ENCODE assay signal across 8 mouse cellular contexts in the genomic region with DNA sequence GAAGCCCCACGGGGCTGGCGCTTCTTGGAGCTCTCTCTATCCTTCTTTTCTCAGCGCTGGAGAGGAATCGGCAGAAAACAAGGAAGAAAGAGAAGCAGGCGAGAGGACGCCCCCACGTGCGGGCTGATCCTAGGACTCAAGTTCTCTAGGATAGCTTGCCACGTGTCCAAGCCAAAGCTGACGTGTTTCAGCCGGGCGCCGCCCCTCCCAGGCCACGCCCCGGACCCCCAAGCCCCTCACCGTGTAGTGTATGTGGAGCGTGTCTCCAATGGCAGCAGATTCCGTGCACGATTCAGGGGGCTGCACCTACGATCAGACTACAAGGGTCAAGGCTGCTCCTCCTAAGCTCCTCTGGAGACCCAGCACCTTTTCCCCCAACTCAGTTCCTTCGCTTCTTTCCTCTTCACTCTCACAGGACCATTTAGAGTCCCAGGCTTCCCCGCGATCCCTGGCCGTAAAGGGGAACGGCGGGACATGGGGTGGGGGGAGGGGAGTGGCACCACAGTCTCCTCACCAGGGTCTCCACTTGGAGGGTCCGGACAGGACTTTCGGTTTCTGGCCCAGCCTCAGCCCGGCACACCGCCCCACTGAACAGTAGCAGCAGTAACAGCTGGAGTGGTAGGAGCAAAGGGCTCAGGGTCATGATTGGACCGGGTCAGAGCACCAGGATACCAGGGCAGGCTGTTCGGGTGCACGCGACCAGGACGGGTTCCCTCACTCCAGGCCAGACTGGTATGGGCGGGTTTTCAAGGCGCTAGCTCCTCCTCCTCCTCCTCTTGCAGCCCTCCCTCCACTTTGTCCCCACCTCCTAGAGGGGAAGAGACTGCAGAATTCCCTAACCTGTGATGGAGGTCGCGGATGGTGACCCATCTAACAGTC. TPM values are rescaled to one million over a fixed set of nuclear protein-coding genes. Genes with fewer than 3 reads are reported as not detected.
DNase-seq lines count a peak whose midpoint lies in the region; ATAC-seq and TF ChIP-seq lines count a peak whose summit lies in the region.

Gene Fkbp11, minus strand, starts transcription at position 756 of the 879 bp plus-strand sequence.

- TF ChIP-seq CTCF in cerebellum, adult 2 months (IDR thresholded peaks at IDR 0.05; ENCODE audit: borderline replicate concordance, insufficient read depth, low read depth, low read length), result no peak
- no peak for TF ChIP-seq CTCF in forebrain, postnatal 0 days (IDR thresholded peaks at IDR 0.05; ENCODE audit: low read depth)
- no peak for TF ChIP-seq CTCF in testis, adult 2 months (IDR thresholded peaks at IDR 0.05; ENCODE audit: control insufficient read depth, insufficient read depth, insufficient replicate concordance, low read depth, low read length)

- H3K4me3 ChIP-seq in cerebellum, adult 2 months (replicated peaks; ENCODE audit: insufficient read depth, low read depth, low read length), result peak within 1 kb of the TSS; percentile 58
- H3K4me3 ChIP-seq in forebrain, postnatal 0 days (ENCODE audit: low read depth, low read length), result peak within 1 kb of the TSS; percentile 33
- H3K4me3 ChIP-seq in hindbrain, embryonic 11.5 days (ENCODE audit: low read depth, low read length), result peak within 1 kb of the TSS; percentile 41
- H3K4me3 ChIP-seq in limb, embryonic 13.5 days, result peak within 1 kb of the TSS; percentile 61
- peak within 1 kb of the TSS; percentile 45 for H3K4me3 ChIP-seq in midbrain, embryonic 12.5 days
- H3K4me3 ChIP-seq in testis, adult 2 months (ENCODE audit: control insufficient read depth, low read depth, low read length), result peak within 1 kb of the TSS; percentile 70

- no peaks in the 10 kb centered on the region for H3K36me3 ChIP-seq in forebrain, postnatal 0 days (ENCODE audit: insufficient read depth)
- H3K36me3 ChIP-seq in hindbrain, embryonic 11.5 days (ENCODE audit: control insufficient read depth, insufficient read depth, low read length), result no peaks in the 10 kb centered on the region
- H3K36me3 ChIP-seq in limb, embryonic 13.5 days, result no peaks in the 10 kb centered on the region
- no peaks in the 10 kb centered on the region for H3K36me3 ChIP-seq in midbrain, embryonic 12.5 days
- no peaks in the 10 kb centered on the region for H3K36me3 ChIP-seq in testis, adult 2 months (ENCODE audit: control insufficient read depth, insufficient read depth, low read length)

- peak; percentile 34 to 49 for DNase-seq in spleen, adult 18-20 months
- no peak for DNase-seq in spleen, postnatal 14 days (ENCODE audit: low spot score in 2 of 2)
- DNase-seq in cerebellum, adult 2 months, result peak; percentile 41 to 46
- peak; percentile 66 for DNase-seq in forebrain, postnatal 0 days
- DNase-seq in hindbrain, embryonic 11.5 days (ENCODE audit: low spot score), result peak; percentile 74

- H3K27me3 ChIP-seq in cerebellum, adult 2 months (ENCODE audit: control insufficient read depth, insufficient read depth, low read length), result no peaks in the 10 kb centered on the region
- 0 out of 2 replicates have a peak, but pooled peaks cover 10% of the 10 kb centered on the region for H3K27me3 ChIP-seq in forebrain, postnatal 0 days (ENCODE audit: insufficient read depth, low read length)
- peaks cover 11% of the 10 kb centered on the region; the same call in 1 of the 2 replicates for H3K27me3 ChIP-seq in hindbrain, embryonic 11.5 days (ENCODE audit: control insufficient read depth, insufficient read depth, low read length)
- no peaks in the 10 kb centered on the region for H3K27me3 ChIP-seq in limb, embryonic 13.5 days
- H3K27me3 ChIP-seq in midbrain, embryonic 12.5 days, result peaks cover 58% of the 10 kb centered on the region
- no peaks in the 10 kb centered on the region for H3K27me3 ChIP-seq in testis, adult 2 months (ENCODE audit: control insufficient read depth, insufficient read depth, low read length)

- peak within 1 kb of the TSS; percentile 46 for H3K9ac ChIP-seq in forebrain, postnatal 0 days
- H3K9ac ChIP-seq in hindbrain, embryonic 11.5 days (ENCODE audit: low read depth, low read length), result peak within 1 kb of the TSS; percentile 56
- H3K9ac ChIP-seq in limb, embryonic 13.5 days, result peak within 1 kb of the TSS; percentile 73
- peak within 1 kb of the TSS; percentile 58 for H3K9ac ChIP-seq in midbrain, embryonic 12.5 days (replicated peaks)

- H3K27ac ChIP-seq in cerebellum, adult 2 months (ENCODE audit: insufficient read depth, low read length), result no peak within 1 kb of the TSS
- H3K27ac ChIP-seq in forebrain, postnatal 0 days (ENCODE audit: low read depth, low read length), result no peak within 1 kb of the TSS
- H3K27ac ChIP-seq in hindbrain, embryonic 11.5 days (ENCODE audit: low read depth, low read length), result no peak within 1 kb of the TSS
- 0 out of 2 replicates have a peak within 1 kb of the TSS, but pooled peaks have one; percentile 44 for H3K27ac ChIP-seq in limb, embryonic 13.5 days
- no peak within 1 kb of the TSS for H3K27ac ChIP-seq in midbrain, embryonic 12.5 days (replicated peaks)
- no peak within 1 kb of the TSS for H3K27ac ChIP-seq in testis, adult 2 months (ENCODE audit: control insufficient read depth, insufficient read depth, low read depth, low read length)

- TF ChIP-seq POLR2A in cerebellum, adult 2 months (IDR thresholded peaks at IDR 0.05; ENCODE audit: borderline replicate concordance, insufficient read depth, low read length), result no peak
- no peak for TF ChIP-seq POLR2A in testis, adult 2 months (IDR thresholded peaks at IDR 0.05; ENCODE audit: control insufficient read depth, low read depth, low read length)

- no peaks in the 10 kb centered on the region for H3K9me3 ChIP-seq in forebrain, postnatal 0 days (ENCODE audit: low read length)
- H3K9me3 ChIP-seq in hindbrain, embryonic 11.5 days (ENCODE audit: control insufficient read depth, low read length), result no peaks in the 10 kb centered on the region
- no peaks in the 10 kb centered on the region for H3K9me3 ChIP-seq in limb, embryonic 13.5 days
- no peaks in the 10 kb centered on the region for H3K9me3 ChIP-seq in midbrain, embryonic 12.5 days

- H3K4me2 ChIP-seq in forebrain, postnatal 0 days (ENCODE audit: low read depth), result peak within 1 kb of the TSS; percentile 79
- H3K4me2 ChIP-seq in hindbrain, embryonic 11.5 days (replicated peaks; ENCODE audit: low read depth, low read length), result peak within 1 kb of the TSS; percentile 85
- H3K4me2 ChIP-seq in limb, embryonic 13.5 days (replicated peaks), result peak within 1 kb of the TSS; percentile 98
- H3K4me2 ChIP-seq in midbrain, embryonic 12.5 days (replicated peaks), result peak within 1 kb of the TSS; percentile 89

- peak; percentile 87 for ATAC-seq in forebrain, postnatal 0 days
- ATAC-seq in hindbrain, embryonic 11.5 days (ENCODE audit: low FRiP score), result peak; percentile 79
- peak; percentile 90 for ATAC-seq in limb, embryonic 13.5 days (ENCODE audit: low FRiP score, low read depth)
- ATAC-seq in midbrain, embryonic 12.5 days (ENCODE audit: low FRiP score, low read depth), result peak; percentile 68

- WGBS in cerebellum, adult 2 months, result under 1% methylated on average over 39 of the region's 39 CpGs
- WGBS in forebrain, postnatal 0 days, result 3% methylated on average over 37 of the region's 39 CpGs
- WGBS in hindbrain, embryonic 11.5 days, result 1% methylated on average over 36 of the region's 39 CpGs
- WGBS in limb, embryonic 13.5 days, result under 1% methylated on average over 39 of the region's 39 CpGs
- under 1% methylated on average over 39 of the region's 39 CpGs for WGBS in midbrain, embryonic 12.5 days

- no peaks in the 10 kb centered on the region for H3K4me1 ChIP-seq in cerebellum, adult 2 months (ENCODE audit: control insufficient read depth, insufficient read depth, low read length)
- H3K4me1 ChIP-seq in forebrain, postnatal 0 days (ENCODE audit: insufficient read depth), result 0 out of 2 replicates have a peak, but pooled peaks cover 9% of the 10 kb centered on the region
- peaks cover 5% of the 10 kb centered on the region; the same call in 1 of the 2 replicates for H3K4me1 ChIP-seq in hindbrain, embryonic 11.5 days (replicated peaks; ENCODE audit: control insufficient read depth, insufficient read depth, low read length)
- peaks cover 51% of the 10 kb centered on the region for H3K4me1 ChIP-seq in limb, embryonic 13.5 days
- H3K4me1 ChIP-seq in midbrain, embryonic 12.5 days, result peaks cover 29% of the 10 kb centered on the region
- peaks cover 21% of the 10 kb centered on the region for H3K4me1 ChIP-seq in testis, adult 2 months (ENCODE audit: control insufficient read depth, insufficient read depth, low read length)

RNA-seq across cellular contexts. Expression of gene Fkbp11, which starts in this region (rescaled TPM):
- polyA plus RNA-seq in cerebellum, adult 2 months (2012; rRNA removed), result 4.1 and 4.7 TPM in 2 replicates
- 0.90 and 2.9 TPM in 2 replicates for total RNA-seq in forebrain, postnatal 0 days (2014; rRNA removed)
- polyA plus RNA-seq in forebrain, postnatal 0 days (2015; fragmentation: Nextera tagmentation; extraction: Ambion mirVana), result 5.2 and 5.3 TPM in 2 replicates
- 13.0 and 15.5 TPM in 2 replicates for polyA plus RNA-seq in hindbrain, embryonic 11.5 days (2014; fragmentation: Nextera tagmentation; extraction: Ambion mirVana)
- polyA plus RNA-seq in limb, embryonic 13.5 days (2015; fragmentation: Nextera tagmentation; extraction: Ambion mirVana), result 50.8 and 51.5 TPM in 2 replicates
- 5.7 and 9.2 TPM in 2 replicates for polyA plus RNA-seq in midbrain, embryonic 12.5 days (2016; fragmentation: Nextera tagmentation; extraction: Ambion mirVana)
- 1.0 and 1.4 TPM in 2 replicates for polyA plus RNA-seq in testis, adult 2 months (2012; rRNA removed)

Comparison
In these comparisons a context has a peak if more than half of its experiments do, and no peak if none do; other contexts are left out.
1. DNase-seq: peak in spleen, adult 18-20 months (2 of 2), cerebellum, adult 2 months (2 of 2), forebrain, postnatal 0 days (single experiment) and hindbrain, embryonic 11.5 days (single experiment); none in spleen, postnatal 14 days (0 of 2).
2. Peak in every context shown above with its lines, with median percentiles within 50 percentile points of each other: H3K4me3 ChIP-seq, ATAC-seq, H3K4me2 ChIP-seq and H3K9ac ChIP-seq.